Mouse (Mus musculus): ENCODE measurements at regions not wholly inside any gene's neighbourhood (a gene's known extent, or its start where the extent isn't known, plus 50 kb on each side); places are given as distances from the start of the nearest gene placed in this dataset.

- DNase-seq (ENCODE audit: low read depth, low spot score): no peak
- WGBS: 54% methylated on average over 13 of the region's 13 CpGs
Measured at GRCm38 (mm10) chr13:72691783-72692729, 63.4 kb downstream of the Irx2 start.

GRCm38 (mm10) chr13:72707469-72707868, 78.8 kb downstream of the Irx2 start:
- WGBS: 73% methylated on average over 3 of the region's 3 CpGs
- DNase-seq (ENCODE audit: low read depth, low spot score): no peak

GRCm38 (mm10) chr13:72708728-72709127, 80.1 kb downstream of the Irx2 start:
- 26% methylated on average over 2 of the region's 2 CpGs for WGBS
- DNase-seq (ENCODE audit: low read depth, low spot score): no peak

- DNase-seq (ENCODE audit: low read depth, low spot score): no peak
- 60% methylated on average over 5 of the region's 5 CpGs for WGBS
Measured at GRCm38 (mm10) chr13:72710051-72710450, 81.4 kb downstream of the Irx2 start.

- 25% methylated on average over 8 of the region's 8 CpGs for WGBS
- DNase-seq (ENCODE audit: low read depth, low spot score): no peak
Measured at GRCm38 (mm10) chr13:72711136-72711535, 82.5 kb downstream of the Irx2 start.

GRCm38 (mm10) chr13:72711842-72712330, 83.3 kb downstream of the Irx2 start:
- 57% methylated on average over 4 of the region's 4 CpGs for WGBS
- DNase-seq (ENCODE audit: low read depth, low spot score): no peak

GRCm38 (mm10) chr13:72714793-72715192, 86.2 kb downstream of the Irx2 start:
- WGBS: 62% methylated on average over 7 of the region's 7 CpGs
- DNase-seq (ENCODE audit: low read depth, low spot score): no peak

- DNase-seq (ENCODE audit: low read depth, low spot score): no peak
- 41% methylated on average over 6 of the region's 6 CpGs for WGBS
Measured at GRCm38 (mm10) chr13:72715959-72716680, 87.5 kb downstream of the Irx2 start.

- no peak for DNase-seq (ENCODE audit: low read depth, low spot score)
- 32% methylated on average over 9 of the region's 9 CpGs for WGBS
Measured at GRCm38 (mm10) chr13:72727126-72727525, 98.5 kb downstream of the Irx2 start.

- no peak for DNase-seq (ENCODE audit: low read depth, low spot score)
- WGBS: 61% methylated on average over 8 of the region's 8 CpGs
Measured at GRCm38 (mm10) chr13:72735916-72736315, 107.3 kb downstream of the Irx2 start.

- 40% methylated on average over 8 of the region's 8 CpGs for WGBS
- no peak for DNase-seq (ENCODE audit: low read depth, low spot score)
Measured at GRCm38 (mm10) chr13:72736992-72737391, 108.4 kb downstream of the Irx2 start.

GRCm38 (mm10) chr13:72747187-72747586, 118.6 kb downstream of the Irx2 start:
- no peak for DNase-seq (ENCODE audit: low read depth, low spot score)

GRCm38 (mm10) chr13:72755036-72755435, 126.4 kb downstream of the Irx2 start:
- DNase-seq (ENCODE audit: low read depth, low spot score): no peak
- 88% methylated on average over 4 of the region's 4 CpGs for WGBS

More at GRCm38 (mm10) chr13:72747187-72747586, 118.6 kb downstream of the Irx2 start:
- 67% methylated on average over 3 of the region's 3 CpGs for WGBS

- DNase-seq (ENCODE audit: low read depth, low spot score): no peak
- WGBS: 78% methylated on average over 5 of the region's 5 CpGs
Measured at GRCm38 (mm10) chr13:72762481-72762880, 133.9 kb downstream of the Irx2 start.

- no peak for DNase-seq (ENCODE audit: low read depth, low spot score)
- WGBS: 53% methylated on average over 4 of the region's 4 CpGs
Measured at GRCm38 (mm10) chr13:72763337-72763736, 134.7 kb downstream of the Irx2 start.

GRCm38 (mm10) chr13:72767306-72767705, 138.7 kb downstream of the Irx2 start:
- no peak for DNase-seq (ENCODE audit: low read depth, low spot score)

GRCm38 (mm10) chr13:72769007-72769595, 140.5 kb downstream of the Irx2 start:
- no peak for DNase-seq (ENCODE audit: low read depth, low spot score)
- 55% methylated on average over 12 of the region's 12 CpGs for WGBS

More at GRCm38 (mm10) chr13:72767306-72767705, 138.7 kb downstream of the Irx2 start:
- 52% methylated on average over 5 of the region's 5 CpGs for WGBS

- DNase-seq (ENCODE audit: low read depth, low spot score): no peak
- 43% methylated on average over 7 of the region's 7 CpGs for WGBS
Measured at GRCm38 (mm10) chr13:72783026-72783726, 154.6 kb downstream of the Irx2 start.

- no peak for DNase-seq (ENCODE audit: low read depth, low spot score)
- WGBS: 35% methylated on average over 6 of the region's 6 CpGs
Measured at GRCm38 (mm10) chr13:72783727-72784070, 155.1 kb downstream of the Irx2 start.

GRCm38 (mm10) chr13:72792695-72793094, 164.1 kb downstream of the Irx2 start:
- DNase-seq (ENCODE audit: low read depth, low spot score): no peak
- 63% methylated on average over 3 of the region's 3 CpGs for WGBS

All from large intestine, adult 2 months (tissue).